Mouse (Mus musculus) brain, embryonic 14.5 days (tissue): ENCODE results near the gene Gm31371.
"Not testable (repeated sequence)": the region's sequence is repeated elsewhere in the genome, so short reads cannot be mapped to it uniquely, and the experiment has no call there.

Experiments used
- CTCF ChIP-seq: fragments of 200-500 bp; IDR thresholded peaks from 2 replicates; pipeline ENCODE4 v1.5.1; 2012; ENCODE audit warnings: inconsistent platforms, mild to moderate bottlenecking, moderate library complexity, borderline replicate concordance; ENCODE audit not compliant: insufficient read depth, insufficient read length; ENCODE audit errors: extremely low read depth
- POLR2A ChIP-seq: fragments of 200-500 bp; IDR thresholded peaks from 2 replicates; pipeline ENCODE4 v1.6.1; 2012; ENCODE audit warnings: mild to moderate bottlenecking, inconsistent platforms, borderline replicate concordance; ENCODE audit not compliant: poor library complexity, insufficient read depth, insufficient read length, severe bottlenecking; ENCODE audit errors: extremely low read depth

- TF ChIP-seq CTCF, POLR2A: not testable (repeated sequence)
These were observed 72.0 kb downstream of the Gm31371 start for GRCm38 (mm10) chr8:19975237-19975636.
